Mouse (Mus musculus) ES-Bruce4 (cell line): Measurements from ENCODE around the gene Zfp652. TPM values are rescaled to one million over a fixed set of nuclear protein-coding genes. Genes with fewer than 3 reads are reported as not detected.
A peak's percentile ranks its signal among the peaks of the same experiment; 100 is the strongest.

Source experiments
- H3K27ac ChIP-seq: 2 replicates; pipeline ENCODE4 v1.5.1; 2012; ENCODE audit warnings: low read length, inconsistent platforms; ENCODE audit not compliant: insufficient read depth
- H3K27me3 ChIP-seq: 2 replicates; pipeline ENCODE4 v1.6.1; 2012; ENCODE audit warnings: mild to moderate bottlenecking, low read length, inconsistent platforms; ENCODE audit not compliant: control insufficient read depth, poor library complexity, insufficient read depth, severe bottlenecking
- H3K36me3 ChIP-seq: 2 replicates; pipeline ENCODE4 v1.6.1; 2012; ENCODE audit warnings: inconsistent platforms, mild to moderate bottlenecking, low read length, moderate library complexity; ENCODE audit not compliant: control insufficient read depth, poor library complexity, insufficient read depth, severe bottlenecking
- H3K4me1 ChIP-seq: one replicate; pipeline ENCODE4 v1.8.1; 2011; ENCODE audit warnings: low read length; ENCODE audit not compliant: control insufficient read depth, insufficient read depth
- H3K4me3 ChIP-seq: 2 replicates; pipeline ENCODE4 v1.5.1; 2011; ENCODE audit warnings: low read depth, mild to moderate bottlenecking, low read length
- H3K9ac ChIP-seq: 2 replicates; pipeline ENCODE4 v1.6.1; 2012; ENCODE audit warnings: low read depth, mild to moderate bottlenecking, inconsistent platforms; ENCODE audit not compliant: poor library complexity, severe bottlenecking
- H3K9me3 ChIP-seq: replicated peaks from 2 replicates; pipeline ENCODE4 v1.6.1; 2012; ENCODE audit warnings: mild to moderate bottlenecking, low read length, inconsistent platforms; ENCODE audit not compliant: control insufficient read depth, poor library complexity, insufficient read depth, severe bottlenecking
- CTCF ChIP-seq: IDR thresholded peaks from one replicate; pipeline ENCODE4 v1.8.1; 2011; ENCODE audit warnings: low read depth, low read length
- EP300 ChIP-seq: IDR thresholded peaks from 2 replicates; pipeline ENCODE4 v1.6.1; 2011; ENCODE audit warnings: low read depth, low read length; ENCODE audit not compliant: insufficient read depth
- POLR2A ChIP-seq: IDR thresholded peaks from one replicate; pipeline ENCODE4 v1.8.1; 2011; ENCODE audit warnings: low read length; ENCODE audit not compliant: insufficient read depth
- polyA plus RNA-seq: library from polyadenylated mRNA; stranded (reverse); fragments of >200 nt; gene quantifications from 2 replicates; pipeline ENCODE4 v1.2.4, GENCODE M21; 2011; ENCODE audit warnings: low read depth; ENCODE audit not compliant: missing spikeins, insufficient read depth, insufficient read length

Zfp652 gene
- polyA plus RNA-seq, 1 experiment: 41.4 TPM

DNA sequence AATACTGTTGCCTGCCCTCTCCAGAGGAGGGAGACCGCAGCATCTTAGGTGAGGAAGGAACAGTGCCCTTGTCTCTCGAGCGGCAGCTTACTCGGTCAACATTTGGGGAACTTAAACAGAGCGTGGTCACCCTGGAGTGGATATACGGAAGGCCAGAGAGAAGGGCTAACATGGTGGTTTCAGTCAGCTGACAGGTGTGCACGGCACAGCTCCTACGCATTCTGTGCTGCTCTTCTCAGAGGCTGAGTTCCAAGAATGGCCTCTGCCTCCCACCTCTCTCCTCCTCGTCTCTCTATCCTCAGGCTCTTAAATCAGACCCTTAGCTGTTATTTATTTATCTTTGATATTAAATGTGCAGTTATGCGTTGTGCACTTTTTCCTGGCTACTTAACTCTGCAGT is 52.9 kb downstream of the Zfp652 start:
- Histone ChIP-seq H3K9me3 (no peaks in the 10 kb centered on the region), H3K27ac (no peak overlapping the region), H3K4me1 (no peaks in the 10 kb centered on the region), H3K9ac (no peak overlapping the region), H3K27me3 (no peaks in the 10 kb centered on the region), H3K36me3 (peaks cover 11% of the 10 kb centered on the region), H3K4me3 (no peak overlapping the region)
- TF ChIP-seq CTCF (no peak), POLR2A (no peak)

DNA sequence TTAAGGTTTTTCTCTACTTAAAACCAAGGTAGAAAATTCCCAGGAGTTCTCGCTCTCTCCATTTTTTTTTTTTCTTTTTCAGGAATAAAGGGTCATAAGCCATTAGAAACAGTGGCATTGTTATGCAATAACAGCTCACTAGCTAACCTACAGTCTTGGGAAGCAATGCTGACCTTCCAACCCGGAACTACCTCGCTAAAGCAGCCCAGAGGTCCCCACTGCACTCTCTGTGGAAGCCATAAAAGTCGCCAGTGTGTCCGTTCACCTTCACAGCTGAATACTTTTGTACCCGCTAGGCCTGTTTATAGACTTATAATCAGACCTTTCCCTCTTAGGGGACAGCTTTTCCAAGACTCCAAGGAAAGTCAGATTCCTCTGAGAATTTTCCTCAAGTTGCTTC is 55.8 kb downstream of the Zfp652 start:
- no peak overlapping the region for H3K9ac ChIP-seq
- H3K36me3 ChIP-seq: peaks cover 11% of the 10 kb centered on the region
- no peak overlapping the region for H3K27ac ChIP-seq
- H3K4me3 ChIP-seq: no peak overlapping the region
- TF ChIP-seq POLR2A (no peak), EP300 (no peak), CTCF (no peak)
- H3K9me3 ChIP-seq: no peaks in the 10 kb centered on the region
- H3K4me1 ChIP-seq: peaks cover 10% of the 10 kb centered on the region
- no peaks in the 10 kb centered on the region for H3K27me3 ChIP-seq

DNA sequence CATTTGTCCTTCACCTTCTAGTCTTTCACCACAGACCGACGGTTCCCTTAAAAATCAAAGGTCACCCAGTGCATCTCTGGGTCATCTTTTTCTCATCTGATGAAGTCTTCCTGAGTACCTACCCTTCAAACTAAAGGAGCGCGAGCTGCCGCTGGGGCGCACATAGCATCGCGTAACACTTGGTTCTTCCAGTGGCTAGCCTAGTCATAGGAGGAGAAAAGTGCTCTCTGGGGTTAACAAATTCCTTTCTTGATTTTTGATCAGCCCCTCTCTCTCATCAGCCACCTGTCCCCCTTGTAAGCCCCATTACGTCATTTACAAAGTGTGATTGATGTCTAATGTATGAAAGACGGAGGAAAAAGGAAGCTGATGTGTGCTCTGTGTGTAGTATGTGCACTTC is 56.7 kb downstream of the Zfp652 start:
- Histone ChIP-seq H3K9ac (no peak overlapping the region), H3K27ac (no peak overlapping the region), H3K9me3 (no peaks in the 10 kb centered on the region), H3K36me3 (peaks cover 3% of the 10 kb centered on the region), H3K4me1 (peaks cover 10% of the 10 kb centered on the region), H3K27me3 (no peaks in the 10 kb centered on the region), H3K4me3 (no peak overlapping the region)
- no peak for TF ChIP-seq POLR2A
- no peak for TF ChIP-seq EP300
- TF ChIP-seq CTCF: no peak

DNA sequence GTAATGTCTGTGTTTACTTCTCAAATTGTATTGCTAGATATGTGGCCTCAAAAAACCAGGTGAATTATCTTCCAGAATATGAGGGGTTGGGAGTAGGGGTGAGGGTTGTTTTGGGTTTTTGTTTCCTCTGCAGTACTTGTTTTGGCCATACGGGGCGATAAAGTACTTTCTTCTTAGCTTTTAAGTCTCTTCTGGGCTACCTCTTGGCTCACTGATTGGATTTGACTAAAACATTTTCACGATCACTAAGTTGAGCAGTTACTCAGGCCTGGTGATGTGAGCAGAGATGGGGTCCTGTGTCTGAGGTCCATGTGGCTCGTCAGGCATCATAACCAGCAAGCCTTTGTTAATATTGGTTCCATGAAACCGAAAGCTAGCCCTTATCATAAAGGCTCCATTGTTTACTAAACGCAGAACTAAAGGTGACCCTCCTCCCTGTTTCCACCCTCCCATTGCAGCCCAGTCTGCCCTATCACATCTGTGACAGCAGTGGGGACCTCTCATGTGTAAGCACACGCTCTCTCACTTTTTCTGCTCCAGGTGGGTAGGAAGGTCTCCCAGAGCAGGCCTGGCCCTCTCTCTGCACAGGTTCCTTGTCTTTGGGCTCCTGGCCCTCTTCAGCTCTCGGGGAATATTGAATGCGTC is 58.4 kb downstream of the Zfp652 start:
- no peak for TF ChIP-seq EP300
- no peak for TF ChIP-seq CTCF
- no peak for TF ChIP-seq POLR2A
- H3K9ac ChIP-seq: no peak overlapping the region
- no peak overlapping the region for H3K4me3 ChIP-seq
- H3K9me3 ChIP-seq: no peaks in the 10 kb centered on the region
- H3K27ac ChIP-seq: no peak overlapping the region
- 0 out of 2 replicates have a peak, but pooled peaks cover 2% of the 10 kb centered on the region for H3K36me3 ChIP-seq
- H3K27me3 ChIP-seq: no peaks in the 10 kb centered on the region
- peaks cover 10% of the 10 kb centered on the region for H3K4me1 ChIP-seq

DNA sequence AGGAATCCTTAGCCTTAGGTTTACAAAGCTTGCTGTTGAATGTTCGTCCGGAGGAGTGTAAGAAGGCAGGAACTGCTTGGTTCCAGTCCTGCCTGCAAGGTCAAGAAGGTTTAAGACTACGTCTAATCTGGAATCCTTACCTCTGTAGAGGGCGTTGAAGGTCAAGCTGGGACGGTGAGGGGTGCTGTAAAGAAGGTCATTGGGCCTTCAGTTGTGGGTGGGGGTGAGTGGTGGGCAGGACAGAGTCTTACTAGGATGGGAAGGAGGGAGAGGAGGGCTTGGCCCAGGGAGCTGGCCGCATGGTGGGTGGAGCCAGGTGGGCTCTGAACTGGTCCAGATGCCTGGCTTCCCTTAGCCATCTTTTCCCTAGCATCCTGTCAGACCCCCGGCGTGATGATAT is 59.2 kb downstream of the Zfp652 start:
- Histone ChIP-seq H3K9ac (no peak overlapping the region), H3K9me3 (no peaks in the 10 kb centered on the region), H3K27me3 (no peaks in the 10 kb centered on the region), H3K4me1 (peaks cover 10% of the 10 kb centered on the region), H3K36me3 (0 out of 2 replicates have a peak, but pooled peaks cover 2% of the 10 kb centered on the region), H3K4me3 (no peak overlapping the region), H3K27ac (no peak overlapping the region)
- TF ChIP-seq POLR2A (no peak), EP300 (no peak), CTCF (no peak)

DNA sequence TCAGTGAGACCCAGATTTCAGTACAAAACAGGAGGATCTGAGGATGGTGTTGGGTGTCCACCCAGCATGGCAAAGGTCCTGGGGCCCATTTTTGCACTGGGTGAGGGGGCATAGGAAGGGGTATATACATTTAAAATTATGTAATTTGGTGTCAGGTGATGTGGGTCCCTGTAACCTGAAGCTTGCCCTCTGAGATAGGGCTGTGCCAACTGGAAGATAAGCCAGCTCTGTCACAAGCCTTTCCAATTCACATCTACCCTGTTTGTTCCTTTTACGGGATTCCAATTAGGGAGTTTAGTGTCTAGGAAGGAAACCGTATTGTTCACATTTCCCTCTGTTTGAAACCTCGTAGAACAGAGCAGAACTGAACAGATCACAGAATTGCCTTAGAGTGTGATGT is 60.8 kb downstream of the Zfp652 start:
- Histone ChIP-seq H3K27ac (0 out of 2 replicates have a peak overlapping the region, but pooled peaks have one; percentile 27), H3K27me3 (no peaks in the 10 kb centered on the region), H3K9me3 (no peaks in the 10 kb centered on the region), H3K9ac (no peak overlapping the region), H3K4me1 (peaks cover 10% of the 10 kb centered on the region), H3K4me3 (no peak overlapping the region), H3K36me3 (0 out of 2 replicates have a peak, but pooled peaks cover 2% of the 10 kb centered on the region)
- TF ChIP-seq EP300: no peak
- TF ChIP-seq CTCF: no peak
- TF ChIP-seq POLR2A: no peak
